21 mouse cellular contexts compared by ENCODE assay signal in the genomic region with DNA sequence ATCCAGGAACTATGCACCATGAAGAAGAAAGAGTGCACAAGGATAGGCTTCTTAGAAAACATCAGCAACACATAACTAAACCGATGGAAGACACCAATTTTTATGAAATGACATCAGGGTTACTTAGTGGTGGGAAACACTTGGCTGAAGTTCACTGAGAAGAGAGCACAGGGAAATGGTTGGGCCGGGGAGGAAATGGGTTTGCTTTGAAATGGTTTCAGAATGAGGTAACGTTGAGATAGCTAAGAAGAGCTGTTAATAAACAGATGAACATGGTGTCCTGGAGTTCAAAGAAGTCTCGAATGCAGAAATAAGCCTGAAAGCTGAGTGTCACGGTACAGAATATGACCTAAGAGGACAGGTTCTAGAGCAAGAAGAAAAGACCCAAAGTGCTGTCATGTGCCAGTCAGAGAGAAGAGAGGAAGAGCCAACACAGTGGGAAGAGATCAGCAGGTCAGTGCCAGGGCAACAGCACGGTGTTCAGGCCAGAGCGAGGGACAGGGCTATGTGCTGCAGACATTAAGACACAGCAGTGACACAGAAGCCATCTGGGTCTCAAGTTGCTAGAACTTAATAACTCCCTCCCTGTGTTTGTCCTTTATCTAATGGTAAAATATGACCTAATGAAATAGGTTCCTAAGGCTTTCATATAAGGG. TPM values are rescaled to one million over a fixed set of nuclear protein-coding genes. Genes with fewer than 3 reads are reported as not detected.
DNase-seq lines count a peak whose midpoint lies in the region; ATAC-seq lines count a peak whose summit lies in the region.
"Had no signal": no experiment of that assay in that cellular context is flagged by ENCODE, and none has a peak within 500 bp of the region (broad histone marks: within the 10 kb centered on the region; RNA-seq: fewer than 3 reads in every experiment).

No protein-coding gene starts in this region.

- ATAC-seq in heart, embryonic 14.5 days (ENCODE audit: insufficient number of reproducible peaks, insufficient read depth, low FRiP score, low read depth), result no peak
- ATAC-seq: midbrain, embryonic 13.5 days had no signal

- no peak overlapping the region for H3K4me3 ChIP-seq in heart, embryonic 14.5 days (ENCODE audit: control insufficient read depth in 1 of 2, insufficient read depth in 1 of 2, low read depth in 1 of 2, low read length in 2 of 2)
- H3K4me3 ChIP-seq: embryonic facial prominence, embryonic 10.5 days; hindbrain, embryonic 12.5 days; layer of hippocampus, adult 2 months; limb, embryonic 15.5 days; liver, embryonic 15.5 days; midbrain, embryonic 13.5 days had no signal

- H3K27me3 ChIP-seq in heart, embryonic 14.5 days (ENCODE audit: control insufficient read depth, insufficient read depth, low read length), result no peaks in the 10 kb centered on the region
- H3K27me3 ChIP-seq: hindbrain, embryonic 12.5 days; limb, embryonic 15.5 days; liver, embryonic 15.5 days; midbrain, embryonic 13.5 days had no signal

- H3K9me3 ChIP-seq in heart, embryonic 14.5 days (ENCODE audit: control insufficient read depth, low read length), result no peaks in the 10 kb centered on the region
- H3K9me3 ChIP-seq: embryonic facial prominence, embryonic 10.5 days; hindbrain, embryonic 12.5 days; limb, embryonic 15.5 days; liver, embryonic 15.5 days; midbrain, embryonic 13.5 days had no signal

- 0 out of 2 replicates have a peak, but pooled peaks cover 3% of the 10 kb centered on the region for H3K36me3 ChIP-seq in heart, embryonic 14.5 days (ENCODE audit: control insufficient read depth, insufficient read depth, low read length)
- H3K36me3 ChIP-seq: embryonic facial prominence, embryonic 10.5 days; hindbrain, embryonic 12.5 days; limb, embryonic 15.5 days; liver, embryonic 15.5 days; midbrain, embryonic 13.5 days had no signal

- peaks cover 2 to 19% of the 10 kb centered on the region in 2 experiments; a peak in 3 of 4 replicates for H3K4me1 ChIP-seq in heart, embryonic 14.5 days (ENCODE audit: control insufficient read depth in 2 of 2, insufficient read depth in 2 of 2, low read length in 2 of 2)
- H3K4me1 ChIP-seq: embryonic facial prominence, embryonic 10.5 days; hindbrain, embryonic 12.5 days; limb, embryonic 15.5 days; liver, embryonic 15.5 days had no signal

- peak overlapping the region; percentile 40 to 53; a peak in 2 of 4 replicates for H3K27ac ChIP-seq in heart, embryonic 14.5 days (replicated peaks in 1 of 2; ENCODE audit: control insufficient read depth in 1 of 2, insufficient read depth in 1 of 2, low read depth in 2 of 2, low read length in 2 of 2)
- H3K27ac ChIP-seq: embryonic facial prominence, embryonic 10.5 days; hindbrain, embryonic 12.5 days; layer of hippocampus, adult 2 months; limb, embryonic 15.5 days; liver, embryonic 15.5 days; midbrain, embryonic 13.5 days had no signal

- intact Hi-C loops in heart, postnatal 14 days (cut with DNase I), result no loop called here

- H3K9ac ChIP-seq in heart, embryonic 14.5 days (ENCODE audit: low read length), result no peak overlapping the region
- H3K9ac ChIP-seq: hindbrain, embryonic 12.5 days; limb, embryonic 15.5 days; liver, embryonic 15.5 days; midbrain, embryonic 13.5 days had no signal

- DNase-seq in heart, postnatal 14 days, result no peak
- DNase-seq in lung, postnatal 10 days, result peak; percentile 48
- DNase-seq in lung, postnatal 36 days, result no peak
- peak; percentile 16 for DNase-seq in T-cell, adult 2 months (ENCODE audit: low spot score)
- no peak for DNase-seq in Muller cell, postnatal 12 days (ENCODE audit: inconsistent ontology term)
- DNase-seq in frontal cortex, postnatal 10 days (ENCODE audit: low spot score in 2 of 2), result no peak
- DNase-seq: adrenal gland, postnatal 36 days; B cell, adult 2 months; cerebellum, adult 18-20 months; gastrocnemius, postnatal 10 days; heart, adult 18-20 months; kidney, adult 8-10 months; kidney, postnatal 14 days; layer of hippocampus, postnatal 36 days had no signal

- WGBS in heart, embryonic 14.5 days, result 58% methylated on average over 7 of the region's 7 CpGs

- H3K4me2 ChIP-seq in heart, embryonic 14.5 days (ENCODE audit: low read length), result no peak overlapping the region
- H3K4me2 ChIP-seq: hindbrain, embryonic 12.5 days; limb, embryonic 15.5 days; liver, embryonic 15.5 days; midbrain, embryonic 13.5 days had no signal

RNA-seq across cellular contexts. Expression of a gene that starts 46.2 kb away (rescaled TPM):
- 4.2 and 4.8 TPM in 2 replicates for polyA plus RNA-seq in heart, embryonic 14.5 days (2014; fragmentation: Nextera tagmentation; extraction: Ambion mirVana)
- total RNA-seq in heart, postnatal 14 days (2021), result under 1 TPM; 0.76 to 0.83 TPM

RNA-seq across cellular contexts. Expression of a gene that starts 46.3 kb away (rescaled TPM):
- polyA plus RNA-seq in heart, embryonic 14.5 days (2014; fragmentation: Nextera tagmentation; extraction: Ambion mirVana), result 16.6 and 20.3 TPM in 2 replicates
- total RNA-seq in heart, postnatal 14 days (2021), result 1 to 10 TPM; 5.8 to 8.9 TPM

Comparison
In these comparisons a context has a peak if more than half of its experiments do, and no peak if none do; other contexts are left out.
1. DNase-seq: peak in lung, postnatal 10 days (single experiment) and T-cell, adult 2 months (single experiment); none in heart, postnatal 14 days (0 of 2), lung, postnatal 36 days (single experiment), Muller cell, postnatal 12 days (single experiment) and frontal cortex, postnatal 10 days (0 of 2).